Mouse (Mus musculus) heart, postnatal 0 days (tissue): ENCODE results near the gene Cryge.

ENCODE experiments used
- CTCF ChIP-seq: IDR thresholded peaks from 2 replicates; pipeline ENCODE4 v1.5.1; 2016; ENCODE audit warnings: antibody characterized with exemption, control low read depth, low read depth
- EP300 ChIP-seq: IDR thresholded peaks from 2 replicates; pipeline ENCODE4 v1.6.1; 2016; ENCODE audit warnings: antibody characterized with exemption, low read depth

DNA sequence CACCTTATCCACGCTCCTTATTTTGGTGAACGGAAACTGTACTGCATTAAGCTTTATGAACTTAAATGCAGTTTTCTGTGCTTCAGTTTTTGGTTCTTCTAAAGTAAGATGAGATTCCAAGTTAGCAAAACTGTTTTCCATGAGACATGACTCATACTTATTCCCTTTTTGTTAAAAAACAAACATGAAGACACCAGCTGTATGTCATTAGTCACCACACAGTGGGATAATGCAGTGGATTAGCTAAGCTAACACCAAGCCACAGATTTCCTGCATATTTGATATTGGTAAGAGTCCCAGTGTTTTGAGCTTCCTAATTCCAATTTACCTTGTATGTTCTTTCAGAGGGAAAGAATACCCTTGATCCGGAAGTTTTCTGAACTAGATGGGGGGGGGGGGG is 40.6 kb upstream of the Cryge start:
- no peak for TF ChIP-seq CTCF
- TF ChIP-seq EP300: no peak
